Mouse (Mus musculus) bone marrow macrophage, adult 2 months (primary cell): ENCODE results near the gene Psmb2.

Source experiments
- CTCF ChIP-seq: IDR thresholded peaks from 2 replicates; pipeline ENCODE4 v1.5.1; 2012; ENCODE audit warnings: low read depth, mild to moderate bottlenecking, low read length, moderate library complexity
- POLR2A ChIP-seq: IDR thresholded peaks from 2 replicates; pipeline ENCODE4 v1.6.1; 2012; ENCODE audit warnings: mild to moderate bottlenecking, low read depth, low read length, borderline replicate concordance

- TF ChIP-seq CTCF: no peak
- no peak for TF ChIP-seq POLR2A
These were observed 5.7 kb downstream of the Psmb2 start for GRCm38 (mm10) chr4:126683084-126683483.
